Mouse (Mus musculus) G1E (cell line): ENCODE data around the gene Tnik. TPM values are rescaled to one million over a fixed set of nuclear protein-coding genes. Genes with fewer than 3 reads are reported as not detected.

Experiments
- ATAC-seq: 2 replicates; pipeline ENCODE4 v1.8.0; 2016; ENCODE audit warnings: mild to moderate bottlenecking; ENCODE audit not compliant: insufficient number of reproducible peaks, poor library complexity, low FRiP score, severe bottlenecking; ENCODE audit errors: extremely low read depth
- DNase-seq: peaks from one replicate; pipeline ENCODE4 v3.0.0; 2012; ENCODE audit warnings: low spot score
- H3K27me3 ChIP-seq: 2 replicates; pipeline ENCODE4 v1.6.1; 2012; ENCODE audit warnings: mild to moderate bottlenecking, low read length, inconsistent platforms; ENCODE audit not compliant: insufficient read depth
- H3K36me3 ChIP-seq: replicated peaks from 2 replicates; pipeline ENCODE3; 2012; ENCODE audit warnings: mild to moderate bottlenecking, inconsistent platforms
- H3K4me1 ChIP-seq: 2 replicates; pipeline ENCODE4 v1.6.1; 2012; ENCODE audit warnings: low read depth, low read length, inconsistent platforms, mixed read lengths; ENCODE audit not compliant: insufficient read depth
- H3K4me3 ChIP-seq: 2 replicates; pipeline ENCODE4 v1.5.1; 2012; ENCODE audit warnings: low read depth, mild to moderate bottlenecking, inconsistent platforms, low read length, moderate library complexity, mixed read lengths
- H3K9me3 ChIP-seq: replicated peaks from 2 replicates; pipeline ENCODE4 v1.6.1; 2012; ENCODE audit warnings: inconsistent platforms
- CTCF ChIP-seq: IDR thresholded peaks from 2 replicates; pipeline ENCODE4 v1.5.1; 2012; ENCODE audit warnings: low read depth, low read length, inconsistent platforms, mixed read lengths
- GATA1 ChIP-seq: IDR thresholded peaks from 2 replicates; pipeline ENCODE4 v1.6.1; 2012; ENCODE audit warnings: borderline replicate concordance, low read length, inconsistent platforms, mixed read lengths
- GATA2 ChIP-seq: IDR thresholded peaks from 2 replicates; pipeline ENCODE4 v1.6.1; 2012; ENCODE audit warnings: low read depth, low read length, inconsistent platforms, borderline replicate concordance
- POLR2AphosphoS5 ChIP-seq: IDR thresholded peaks from 2 replicates; pipeline ENCODE4 v1.6.1; 2012; ENCODE audit warnings: low read depth, low read length, inconsistent platforms; ENCODE audit not compliant: insufficient replicate concordance
- TAL1 ChIP-seq: conservative IDR thresholded peaks from 2 replicates; pipeline ENCODE4 v1.6.1; 2012; ENCODE audit warnings: low read depth, low read length, inconsistent platforms, mixed read lengths
- polyA plus RNA-seq: library from polyadenylated mRNA; stranded (reverse); fragments of >175 nt; gene quantifications from 2 replicates; pipeline ENCODE4 v1.2.3, GENCODE M21; 2012
- total RNA-seq, 2 experiments: library from RNA; stranded (forward) in 1 of 2; stranded (reverse) in 1 of 2; fragments of 200-1000 nt in 1 of 2; fragments of >200 nt in 1 of 2; fragmentation: Nextera tagmentation in 1 of 2; gene quantifications; 2 replicates each; pipeline ENCODE4 v1.2.3; 2014 to 2017

The Tnik gene
- total and polyA plus RNA-seq, 3 experiments = 0.69 to 4.6 (median 1.1) TPM

GRCm38 (mm10) chr3:28383526-28384126, 120.6 kb downstream of the Tnik start:
- H3K36me3 ChIP-seq = no peaks in the 10 kb centered on the region
- DNase-seq = no peak

GRCm38 (mm10) chr3:28385199-28385975, 122.4 kb downstream of the Tnik start:
- TF ChIP-seq TAL1 (no peak), GATA1 (no peak), POLR2AphosphoS5 (no peak), GATA2 (no peak), CTCF (no peak)
- Histone ChIP-seq H3K36me3 (no peaks in the 10 kb centered on the region), H3K4me3 (no peak overlapping the region), H3K4me1 (no peaks in the 10 kb centered on the region), H3K9me3 (no peaks in the 10 kb centered on the region), H3K27me3 (no peaks in the 10 kb centered on the region)
- DNase-seq (no peak), ATAC-seq (no peak)

More at GRCm38 (mm10) chr3:28383526-28384126, 120.6 kb downstream of the Tnik start:
- Histone ChIP-seq H3K27me3 (no peaks in the 10 kb centered on the region), H3K9me3 (no peaks in the 10 kb centered on the region), H3K4me3 (no peak overlapping the region), H3K4me1 (no peaks in the 10 kb centered on the region)
- ATAC-seq = no peak
- TF ChIP-seq TAL1 (no peak), GATA1 (no peak), GATA2 (no peak), POLR2AphosphoS5 (no peak), CTCF (no peak)

GRCm38 (mm10) chr3:28388540-28388939, 125.5 kb downstream of the Tnik start:
- ATAC-seq (no peak), DNase-seq (no peak)
- no peaks in the 10 kb centered on the region for H3K4me1 ChIP-seq
- no peaks in the 10 kb centered on the region for H3K9me3 ChIP-seq
- TF ChIP-seq POLR2AphosphoS5 (no peak), GATA1 (no peak), CTCF (no peak)
- no peak overlapping the region for H3K4me3 ChIP-seq
- H3K36me3 ChIP-seq = no peaks in the 10 kb centered on the region
- no peaks in the 10 kb centered on the region for H3K27me3 ChIP-seq

DNA sequence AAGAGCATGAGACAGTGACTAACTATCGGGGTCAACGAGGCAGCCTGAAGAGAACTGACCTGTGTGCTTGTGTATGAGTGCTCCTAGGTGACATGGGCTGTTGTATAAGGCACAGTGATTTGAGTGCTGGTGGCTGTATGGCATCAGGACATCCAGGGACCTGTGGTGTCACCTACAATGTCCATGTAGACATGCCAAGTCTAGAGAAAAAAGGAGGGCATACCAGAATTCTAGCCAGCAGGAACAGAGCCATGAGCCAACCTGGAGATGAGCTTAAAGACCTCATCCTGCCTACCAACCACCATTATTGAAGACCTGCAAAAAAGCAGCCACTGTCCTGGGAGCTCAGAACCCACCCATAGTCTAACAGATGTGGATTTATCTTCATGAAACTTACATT, 127.2 kb downstream of the Tnik start:
- H3K4me3 ChIP-seq = no peak overlapping the region
- ATAC-seq (no peak), DNase-seq (no peak)
- no peaks in the 10 kb centered on the region for H3K36me3 ChIP-seq
- TF ChIP-seq GATA2 (no peak), POLR2AphosphoS5 (no peak), CTCF (no peak)
- H3K9me3 ChIP-seq = no peaks in the 10 kb centered on the region
- H3K27me3 ChIP-seq = no peaks in the 10 kb centered on the region
- H3K4me1 ChIP-seq = no peaks in the 10 kb centered on the region

- Histone ChIP-seq H3K36me3 (no peaks in the 10 kb centered on the region), H3K27me3 (no peaks in the 10 kb centered on the region), H3K4me3 (no peak overlapping the region), H3K4me1 (no peaks in the 10 kb centered on the region), H3K9me3 (no peaks in the 10 kb centered on the region)
- TF ChIP-seq GATA2 (no peak), GATA1 (no peak), POLR2AphosphoS5 (no peak)
- no peak for ATAC-seq
- no peak for DNase-seq
Measured at GRCm38 (mm10) chr3:28392542-28392941, 129.5 kb downstream of the Tnik start.

DNA sequence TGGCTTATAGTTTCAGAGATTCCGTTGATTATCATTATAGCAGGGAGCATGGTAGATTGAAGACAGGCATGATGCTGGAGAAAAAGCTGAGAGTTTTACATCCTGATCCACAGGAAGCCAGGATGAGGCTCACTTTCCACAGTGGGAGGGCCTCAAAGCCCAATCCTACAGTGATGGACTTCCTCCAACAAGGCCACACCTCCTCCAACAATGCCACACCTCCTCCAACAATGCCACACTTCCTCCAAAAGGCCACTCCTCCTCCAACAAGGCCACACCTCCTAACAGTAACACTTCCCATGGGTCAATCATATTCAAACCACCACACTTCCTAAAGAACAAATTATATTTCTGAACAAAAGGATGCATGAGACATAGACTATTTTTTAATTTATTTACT, 135.8 kb downstream of the Tnik start:
- no peak for DNase-seq
- no peak for ATAC-seq
- H3K9me3 ChIP-seq = no peaks in the 10 kb centered on the region
- H3K27me3 ChIP-seq = no peaks in the 10 kb centered on the region; the same call in 1 of the 2 replicates
- TF ChIP-seq POLR2AphosphoS5 (no peak), GATA2 (no peak), CTCF (no peak), GATA1 (no peak)
- no peak overlapping the region for H3K4me3 ChIP-seq
- H3K36me3 ChIP-seq = no peaks in the 10 kb centered on the region
- no peaks in the 10 kb centered on the region for H3K4me1 ChIP-seq
